Mouse (Mus musculus): ENCODE results near the gene Fbln1. TPM values are rescaled to one million over a fixed set of nuclear protein-coding genes. Genes with fewer than 3 reads are reported as not detected.

Gene Fbln1
- polyA plus RNA-seq, 1 experiment, result 5.5 TPM

GRCm38 (mm10) chr15:85282021-85282420 is 76.3 kb downstream of the Fbln1 start:
- no peaks in the 10 kb centered on the region for H3K27me3 ChIP-seq (ENCODE audit: control insufficient read depth, insufficient read depth, low read length)
- H3K36me3 ChIP-seq (ENCODE audit: control insufficient read depth, insufficient read depth, low read length), result no peaks in the 10 kb centered on the region
- no peaks in the 10 kb centered on the region for H3K4me1 ChIP-seq (ENCODE audit: control insufficient read depth, insufficient read depth, insufficient read length)
- TF ChIP-seq POLR2A (IDR thresholded peaks at IDR 0.05; ENCODE audit: low read depth, low read length) (no peak), CTCF (IDR thresholded peaks at IDR 0.05; ENCODE audit: extremely low read depth, insufficient read depth, insufficient read length, insufficient replicate concordance) (no peak)
- H3K27ac ChIP-seq (ENCODE audit: insufficient read depth, low read length), result no peak overlapping the region
- 74% methylated on average over 5 of the region's 5 CpGs for WGBS
- DNase-seq (ENCODE audit: low read depth in 1 of 2, low spot score in 2 of 2), result no peak
- no peak overlapping the region for H3K4me3 ChIP-seq (ENCODE audit: extremely low read depth, insufficient read depth, insufficient read length)

GRCm38 (mm10) chr15:85284651-85285050 is 78.9 kb downstream of the Fbln1 start:
- no peak for DNase-seq (ENCODE audit: low read depth in 1 of 2, low spot score in 2 of 2)
- Histone ChIP-seq H3K27me3 (ENCODE audit: control insufficient read depth, insufficient read depth, low read length) (no peaks in the 10 kb centered on the region), H3K4me3 (ENCODE audit: extremely low read depth, insufficient read depth, insufficient read length) (no peak overlapping the region), H3K27ac (ENCODE audit: insufficient read depth, low read length) (no peak overlapping the region), H3K4me1 (ENCODE audit: control insufficient read depth, insufficient read depth, insufficient read length) (no peaks in the 10 kb centered on the region), H3K36me3 (ENCODE audit: control insufficient read depth, insufficient read depth, low read length) (no peaks in the 10 kb centered on the region)
- WGBS, result 83% methylated on average over 6 of the region's 6 CpGs
- no peak for TF ChIP-seq POLR2A (IDR thresholded peaks at IDR 0.05; ENCODE audit: low read depth, low read length)
- TF ChIP-seq CTCF (IDR thresholded peaks at IDR 0.05; ENCODE audit: extremely low read depth, insufficient read depth, insufficient read length, insufficient replicate concordance), result no peak

- DNase-seq (ENCODE audit: low read depth in 1 of 2, low spot score in 2 of 2), result no peak
- no peak overlapping the region for H3K4me3 ChIP-seq (ENCODE audit: extremely low read depth, insufficient read depth, insufficient read length)
- TF ChIP-seq POLR2A (IDR thresholded peaks at IDR 0.05; ENCODE audit: low read depth, low read length) (no peak), CTCF (IDR thresholded peaks at IDR 0.05; ENCODE audit: extremely low read depth, insufficient read depth, insufficient read length, insufficient replicate concordance) (no peak)
- no peaks in the 10 kb centered on the region for H3K4me1 ChIP-seq (ENCODE audit: control insufficient read depth, insufficient read depth, insufficient read length)
- no peaks in the 10 kb centered on the region for H3K27me3 ChIP-seq (ENCODE audit: control insufficient read depth, insufficient read depth, low read length)
- H3K36me3 ChIP-seq (ENCODE audit: control insufficient read depth, insufficient read depth, low read length), result no peaks in the 10 kb centered on the region
- H3K27ac ChIP-seq (ENCODE audit: insufficient read depth, low read length), result no peak overlapping the region
- WGBS, result 89% methylated on average over 3 of the region's 3 CpGs
These were observed 88.9 kb downstream of the Fbln1 start for GRCm38 (mm10) chr15:85294632-85295031.

- WGBS, result 78% methylated on average over 8 of the region's 8 CpGs
- no peaks in the 10 kb centered on the region for H3K27me3 ChIP-seq (ENCODE audit: control insufficient read depth, insufficient read depth, low read length)
- TF ChIP-seq CTCF (IDR thresholded peaks at IDR 0.05; ENCODE audit: extremely low read depth, insufficient read depth, insufficient read length, insufficient replicate concordance) (no peak), POLR2A (IDR thresholded peaks at IDR 0.05; ENCODE audit: low read depth, low read length) (no peak)
- H3K4me1 ChIP-seq (ENCODE audit: control insufficient read depth, insufficient read depth, insufficient read length), result no peaks in the 10 kb centered on the region
- H3K27ac ChIP-seq (ENCODE audit: insufficient read depth, low read length), result no peak overlapping the region
- DNase-seq (ENCODE audit: low read depth in 1 of 2, low spot score in 2 of 2), result no peak
- H3K4me3 ChIP-seq (ENCODE audit: extremely low read depth, insufficient read depth, insufficient read length), result no peak overlapping the region
- H3K36me3 ChIP-seq (ENCODE audit: control insufficient read depth, insufficient read depth, low read length), result no peaks in the 10 kb centered on the region
These were observed 89.8 kb downstream of the Fbln1 start for GRCm38 (mm10) chr15:85295544-85295943.

GRCm38 (mm10) chr15:85295977-85296376 is 90.2 kb downstream of the Fbln1 start:
- Histone ChIP-seq H3K36me3 (ENCODE audit: control insufficient read depth, insufficient read depth, low read length) (no peaks in the 10 kb centered on the region), H3K27me3 (ENCODE audit: control insufficient read depth, insufficient read depth, low read length) (no peaks in the 10 kb centered on the region), H3K4me1 (ENCODE audit: control insufficient read depth, insufficient read depth, insufficient read length) (no peaks in the 10 kb centered on the region), H3K27ac (ENCODE audit: insufficient read depth, low read length) (no peak overlapping the region), H3K4me3 (ENCODE audit: extremely low read depth, insufficient read depth, insufficient read length) (no peak overlapping the region)
- WGBS, result 86% methylated on average over 2 of the region's 2 CpGs
- DNase-seq (ENCODE audit: low read depth in 1 of 2, low spot score in 2 of 2), result no peak
- no peak for TF ChIP-seq POLR2A (IDR thresholded peaks at IDR 0.05; ENCODE audit: low read depth, low read length)
- TF ChIP-seq CTCF (IDR thresholded peaks at IDR 0.05; ENCODE audit: extremely low read depth, insufficient read depth, insufficient read length, insufficient replicate concordance), result no peak

GRCm38 (mm10) chr15:85296538-85296937 is 90.8 kb downstream of the Fbln1 start:
- no peak overlapping the region for H3K27ac ChIP-seq (ENCODE audit: insufficient read depth, low read length)
- 88% methylated on average over 3 of the region's 3 CpGs for WGBS
- no peak for DNase-seq (ENCODE audit: low read depth in 1 of 2, low spot score in 2 of 2)
- no peaks in the 10 kb centered on the region for H3K27me3 ChIP-seq (ENCODE audit: control insufficient read depth, insufficient read depth, low read length)
- no peak for TF ChIP-seq CTCF (IDR thresholded peaks at IDR 0.05; ENCODE audit: extremely low read depth, insufficient read depth, insufficient read length, insufficient replicate concordance)
- TF ChIP-seq POLR2A (IDR thresholded peaks at IDR 0.05; ENCODE audit: low read depth, low read length), result no peak
- no peaks in the 10 kb centered on the region for H3K36me3 ChIP-seq (ENCODE audit: control insufficient read depth, insufficient read depth, low read length)
- no peaks in the 10 kb centered on the region for H3K4me1 ChIP-seq (ENCODE audit: control insufficient read depth, insufficient read depth, insufficient read length)
- no peak overlapping the region for H3K4me3 ChIP-seq (ENCODE audit: extremely low read depth, insufficient read depth, insufficient read length)

GRCm38 (mm10) chr15:85298167-85298781 is 92.5 kb downstream of the Fbln1 start:
- H3K27me3 ChIP-seq (ENCODE audit: control insufficient read depth, insufficient read depth, low read length), result no peaks in the 10 kb centered on the region
- H3K36me3 ChIP-seq (ENCODE audit: control insufficient read depth, insufficient read depth, low read length), result no peaks in the 10 kb centered on the region
- 60% methylated on average over 17 of the region's 17 CpGs for WGBS
- no peak overlapping the region for H3K4me3 ChIP-seq (ENCODE audit: extremely low read depth, insufficient read depth, insufficient read length)
- TF ChIP-seq POLR2A (IDR thresholded peaks at IDR 0.05; ENCODE audit: low read depth, low read length) (no peak), CTCF (IDR thresholded peaks at IDR 0.05; ENCODE audit: extremely low read depth, insufficient read depth, insufficient read length, insufficient replicate concordance) (no peak)
- H3K27ac ChIP-seq (ENCODE audit: insufficient read depth, low read length), result no peak overlapping the region
- no peaks in the 10 kb centered on the region for H3K4me1 ChIP-seq (ENCODE audit: control insufficient read depth, insufficient read depth, insufficient read length)
- no peak for DNase-seq (ENCODE audit: low read depth in 1 of 2, low spot score in 2 of 2)

Measured in spleen, adult 2 months (tissue).